Mouse (Mus musculus) forebrain, embryonic 12.5 days (tissue): ENCODE results near the gene Cmtm7. TPM values are rescaled to one million over a fixed set of nuclear protein-coding genes. Genes with fewer than 3 reads are reported as not detected.
"Not testable (repeated sequence)": the region's sequence is repeated elsewhere in the genome, so short reads cannot be mapped to it uniquely, and the experiment has no call there.

Source experiments
- ATAC-seq: fragments of 200-750 bp; cut with Nextera tagmentation; 2 replicates; pipeline ENCODE4 v1.8.0; 2017; ENCODE audit warnings: moderate TSS enrichment; ENCODE audit not compliant: low FRiP score
- H3K27ac ChIP-seq: fragments of 300-500 bp; sonication (generic); 2 replicates; pipeline ENCODE4 v1.5.1; 2016; ENCODE audit warnings: mild to moderate bottlenecking
- H3K27me3 ChIP-seq: fragments of 300-500 bp; sonication (generic); 2 replicates; pipeline ENCODE4 v1.6.1; 2016; ENCODE audit warnings: mild to moderate bottlenecking
- H3K36me3 ChIP-seq: fragments of 300-500 bp; sonication (generic); replicated peaks from 2 replicates; pipeline ENCODE4 v1.6.1; 2016; ENCODE audit warnings: mild to moderate bottlenecking
- H3K4me1 ChIP-seq: fragments of 300-500 bp; sonication (generic); 2 replicates; pipeline ENCODE4 v1.6.1; 2016
- H3K4me2 ChIP-seq: fragments of 300-500 bp; sonication (generic); 2 replicates; pipeline ENCODE4 v1.6.1; 2016; ENCODE audit warnings: mild to moderate bottlenecking, moderate library complexity
- H3K4me3 ChIP-seq: fragments of 300-500 bp; sonication (generic); replicated peaks from 2 replicates; pipeline ENCODE4 v1.5.1; 2016; ENCODE audit warnings: mild to moderate bottlenecking
- H3K9ac ChIP-seq: fragments of 300-500 bp; sonication (generic); 2 replicates; pipeline ENCODE4 v1.6.1; 2016; ENCODE audit warnings: mild to moderate bottlenecking
- H3K9me3 ChIP-seq: fragments of 300-500 bp; sonication (generic); 2 replicates; pipeline ENCODE4 v1.6.1; 2016
- WGBS: fragments of 180-500 bp; shearing (Covaris S2); methylation state at CpG from one replicate; pipeline ENCODE4 v1.1.7; 2016; 5-methylcytosine and 5-hydroxymethylcytosine counted together
- polyA plus RNA-seq: library from polyadenylated mRNA; unstranded; fragments of >200 nt; fragmentation: Nextera tagmentation; extraction: Ambion mirVana; gene quantifications from 2 replicates; pipeline ENCODE4 v1.2.1, GENCODE M21; 2016

The Cmtm7 gene
- polyA plus RNA-seq, 1 experiment from 2014 or later, result 41.2 TPM

GRCm38 (mm10) chr9:114731871-114732682 is 49.6 kb downstream of the Cmtm7 start:
- Histone ChIP-seq H3K9me3 (no peaks in the 10 kb centered on the region), H3K27me3 (no peaks in the 10 kb centered on the region), H3K4me3 (peak overlapping the region; percentile 79), H3K27ac (no peak overlapping the region), H3K4me1 (peaks cover 18% of the 10 kb centered on the region), H3K36me3 (no peaks in the 10 kb centered on the region), H3K9ac (peak overlapping the region; percentile 85), H3K4me2 (peak overlapping the region; percentile 70)
- WGBS, result 81% methylated on average over 12 of the region's 12 CpGs
- ATAC-seq, result no peak

GRCm38 (mm10) chr9:114731011-114731755 is 50.5 kb downstream of the Cmtm7 start, which contains the start of gene Cmtm6:
Gene Cmtm6 (plus strand): TSS chr9:114731116.
- H3K4me1 ChIP-seq, result peaks cover 18% of the 10 kb centered on the region
- H3K4me3 ChIP-seq, result peak within 1 kb of the TSS; percentile 79
- H3K9ac ChIP-seq, result peak within 1 kb of the TSS; percentile 85
- H3K4me2 ChIP-seq, result peak within 1 kb of the TSS; percentile 70
- under 1% methylated on average over 53 of the region's 53 CpGs for WGBS
- H3K27ac ChIP-seq, result peak within 1 kb of the TSS; percentile 88
- H3K9me3 ChIP-seq, result no peaks in the 10 kb centered on the region
- H3K36me3 ChIP-seq, result no peaks in the 10 kb centered on the region
- ATAC-seq, result peak; percentile 92
- H3K27me3 ChIP-seq, result no peaks in the 10 kb centered on the region

- H3K4me2 ChIP-seq, result peak overlapping the region; percentile 70; the same call in 1 of the 2 replicates
- no peak overlapping the region for H3K9ac ChIP-seq
- H3K27me3 ChIP-seq, result no peaks in the 10 kb centered on the region
- 0 out of 2 replicates have a peak, but pooled peaks have one; percentile 6 for ATAC-seq
- H3K27ac ChIP-seq, result no peak overlapping the region
- H3K36me3 ChIP-seq, result peaks cover 5% of the 10 kb centered on the region
- 51% methylated on average over 22 of the region's 30 CpGs for WGBS
- H3K4me3 ChIP-seq, result peak overlapping the region; percentile 79; the same call in 1 of the 2 replicates
- H3K9me3 ChIP-seq, result no peaks in the 10 kb centered on the region
- peaks cover 18% of the 10 kb centered on the region for H3K4me1 ChIP-seq
These were observed 51.5 kb downstream of the Cmtm7 start for GRCm38 (mm10) chr9:114729911-114730805.

GRCm38 (mm10) chr9:114728432-114728831 is 53.2 kb downstream of the Cmtm7 start:
- Histone ChIP-seq H3K36me3 (peaks cover 21% of the 10 kb centered on the region), H3K4me1 (peaks cover 15% of the 10 kb centered on the region)
- H3K27ac ChIP-seq, H3K4me3 ChIP-seq, H3K27me3 ChIP-seq, H3K9ac ChIP-seq, H3K4me2 ChIP-seq, ATAC-seq, H3K9me3 ChIP-seq: not testable (repeated sequence)
- 82% methylated on average over 2 of the region's 2 CpGs for WGBS

- WGBS, result 5% methylated on average over 3 of the region's 3 CpGs
- Histone ChIP-seq H3K9ac (no peak overlapping the region), H3K4me1 (peaks cover 9% of the 10 kb centered on the region), H3K9me3 (no peaks in the 10 kb centered on the region), H3K36me3 (peaks cover 31% of the 10 kb centered on the region), H3K27ac (no peak overlapping the region), H3K27me3 (no peaks in the 10 kb centered on the region), H3K4me3 (no peak overlapping the region), H3K4me2 (no peak overlapping the region)
- ATAC-seq, result no peak
These were observed 54.3 kb downstream of the Cmtm7 start for GRCm38 (mm10) chr9:114727315-114727714.

GRCm38 (mm10) chr9:114716677-114717331 is 64.9 kb downstream of the Cmtm7 start:
- no peaks in the 10 kb centered on the region for H3K27me3 ChIP-seq
- H3K4me2 ChIP-seq, result no peak overlapping the region
- 87% methylated on average over 18 of the region's 18 CpGs for WGBS
- no peak overlapping the region for H3K9ac ChIP-seq
- H3K4me1 ChIP-seq, result no peaks in the 10 kb centered on the region
- H3K9me3 ChIP-seq, result no peaks in the 10 kb centered on the region
- peaks cover 94% of the 10 kb centered on the region for H3K36me3 ChIP-seq
- no peak overlapping the region for H3K4me3 ChIP-seq
- no peak overlapping the region for H3K27ac ChIP-seq
- ATAC-seq, result no peak

GRCm38 (mm10) chr9:114713481-114713880 is 68.2 kb downstream of the Cmtm7 start:
- Histone ChIP-seq H3K9ac (no peak overlapping the region), H3K9me3 (no peaks in the 10 kb centered on the region), H3K4me2 (no peak overlapping the region), H3K36me3 (peaks cover 77% of the 10 kb centered on the region), H3K27ac (no peak overlapping the region), H3K4me3 (no peak overlapping the region), H3K27me3 (no peaks in the 10 kb centered on the region), H3K4me1 (no peaks in the 10 kb centered on the region)
- 96% methylated on average over 7 of the region's 7 CpGs for WGBS
- no peak for ATAC-seq

GRCm38 (mm10) chr9:114710345-114710744 is 71.3 kb downstream of the Cmtm7 start:
- WGBS, result 80% methylated on average over 7 of the region's 7 CpGs
- H3K36me3 ChIP-seq, result peaks cover 78% of the 10 kb centered on the region
- H3K9me3 ChIP-seq, result no peaks in the 10 kb centered on the region
- no peaks in the 10 kb centered on the region for H3K4me1 ChIP-seq
- H3K27me3 ChIP-seq, result no peaks in the 10 kb centered on the region
- ATAC-seq, result no peak
- H3K9ac ChIP-seq, result no peak overlapping the region
- H3K4me3 ChIP-seq, result no peak overlapping the region
- no peak overlapping the region for H3K4me2 ChIP-seq
- H3K27ac ChIP-seq, result no peak overlapping the region

GRCm38 (mm10) chr9:114707805-114708204 is 73.9 kb downstream of the Cmtm7 start:
- H3K27ac ChIP-seq, result no peak overlapping the region
- no peak for ATAC-seq
- H3K4me1 ChIP-seq, result no peaks in the 10 kb centered on the region
- no peak overlapping the region for H3K9ac ChIP-seq
- H3K9me3 ChIP-seq, result no peaks in the 10 kb centered on the region
- no peak overlapping the region for H3K4me3 ChIP-seq
- no peaks in the 10 kb centered on the region for H3K27me3 ChIP-seq
- H3K36me3 ChIP-seq, result peaks cover 64% of the 10 kb centered on the region
- WGBS, result 95% methylated on average over 4 of the region's 4 CpGs
- H3K4me2 ChIP-seq, result no peak overlapping the region
